Mouse (Mus musculus) bone marrow, adult 2 months (tissue): ENCODE results near the gene Slc1a2. TPM values are rescaled to one million over a fixed set of nuclear protein-coding genes. Genes with fewer than 3 reads are reported as not detected.
A peak's percentile ranks its signal among the peaks of the same experiment; 100 is the strongest.

Experiments used
- H3K27ac ChIP-seq: fragments of 200-500 bp; 2 replicates; pipeline ENCODE4 v1.5.1; 2012; ENCODE audit warnings: low read depth, mild to moderate bottlenecking, control low read depth, inconsistent platforms, low read length; ENCODE audit not compliant: control insufficient read depth, poor library complexity, insufficient read depth
- H3K4me1 ChIP-seq: fragments of 200-500 bp; 2 replicates; pipeline ENCODE4 v1.6.1; 2011; ENCODE audit warnings: low read length; ENCODE audit not compliant: control insufficient read depth, insufficient read depth
- H3K4me3 ChIP-seq: fragments of 200-500 bp; replicated peaks from 2 replicates; pipeline ENCODE3; 2011; ENCODE audit warnings: mild to moderate bottlenecking, low read depth, low read length, control low read depth; ENCODE audit not compliant: control insufficient read depth
- CTCF ChIP-seq: fragments of 200-500 bp; IDR thresholded peaks from 2 replicates; pipeline ENCODE4 v1.5.1; 2011; ENCODE audit warnings: low read length, control low read depth; ENCODE audit not compliant: control insufficient read depth, insufficient read depth
- POLR2A ChIP-seq: fragments of 200-500 bp; IDR thresholded peaks from 2 replicates; pipeline ENCODE4 v1.6.1; 2011; ENCODE audit warnings: low read depth, mild to moderate bottlenecking, control low read depth, low read length, borderline replicate concordance; ENCODE audit not compliant: control insufficient read depth
- WGBS: fragments of 180-500 bp; shearing (Covaris S2); methylation state at CpG from one replicate; pipeline ENCODE4 v1.1.7; 2018; 5-methylcytosine and 5-hydroxymethylcytosine counted together
- polyA plus RNA-seq: library from polyadenylated mRNA; stranded (reverse); fragments of >200 nt; gene quantifications from 2 replicates; pipeline ENCODE4 v1.2.4, GENCODE M21; 2011; ENCODE audit warnings: low replicate concordance; ENCODE audit not compliant: missing spikeins, insufficient read depth, insufficient read length

Gene Slc1a2
- polyA plus RNA-seq, 1 experiment: 1.2 TPM

- no peak for TF ChIP-seq CTCF
- no peak for TF ChIP-seq POLR2A
- WGBS: 64% methylated on average over 4 of the region's 4 CpGs
- no peak overlapping the region for H3K4me3 ChIP-seq
Measured at GRCm38 (mm10) chr2:102805761-102806496, 147.5 kb downstream of the Slc1a2 start.

GRCm38 (mm10) chr2:102807633-102808032 is 149.2 kb downstream of the Slc1a2 start:
- no peak overlapping the region for H3K4me3 ChIP-seq
- no peak overlapping the region for H3K27ac ChIP-seq
- no peaks in the 10 kb centered on the region for H3K4me1 ChIP-seq
- TF ChIP-seq CTCF: no peak
- no peak for TF ChIP-seq POLR2A
- WGBS: 87% methylated on average over 3 of the region's 3 CpGs

More at GRCm38 (mm10) chr2:102805761-102806496, 147.5 kb downstream of the Slc1a2 start:
- H3K27ac ChIP-seq: no peak overlapping the region
- H3K4me1 ChIP-seq: no peaks in the 10 kb centered on the region

- Histone ChIP-seq H3K4me3 (no peak overlapping the region), H3K4me1 (no peaks in the 10 kb centered on the region; the same call in none of the 2 replicates), H3K27ac (no peak overlapping the region)
- TF ChIP-seq CTCF (no peak), POLR2A (no peak)
- 85% methylated on average over 1 of the region's 1 CpGs for WGBS
Measured at GRCm38 (mm10) chr2:102809436-102809835, 151.0 kb downstream of the Slc1a2 start.

DNA sequence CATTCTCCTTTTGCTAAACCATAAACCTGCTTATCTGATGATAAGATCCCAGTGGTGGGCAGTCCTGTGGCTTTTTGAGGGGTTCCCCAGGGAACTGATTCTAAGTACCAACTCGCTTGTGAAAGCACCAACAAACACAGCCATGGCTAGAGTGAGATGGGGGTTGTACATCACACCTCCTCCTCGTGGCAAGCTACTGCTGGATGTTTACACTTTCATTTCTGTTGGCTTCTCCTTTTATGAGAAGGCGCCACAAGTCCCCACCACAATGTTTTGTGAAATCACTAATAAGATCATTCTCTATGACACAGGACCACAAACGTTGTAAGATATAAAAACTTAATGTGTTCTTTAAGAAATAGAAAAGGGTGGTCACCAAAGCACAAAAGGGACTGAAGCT is 154.3 kb downstream of the Slc1a2 start:
- WGBS: 16% methylated on average over 4 of the region's 4 CpGs
- no peak for TF ChIP-seq CTCF
- no peak for TF ChIP-seq POLR2A
- Histone ChIP-seq H3K27ac (peak overlapping the region; percentile 41; the same call in 1 of the 2 replicates), H3K4me1 (peaks cover 1% of the 10 kb centered on the region), H3K4me3 (no peak overlapping the region)

GRCm38 (mm10) chr2:102815289-102815809 is 156.9 kb downstream of the Slc1a2 start:
- peaks cover 1% of the 10 kb centered on the region for H3K4me1 ChIP-seq
- TF ChIP-seq CTCF: no peak
- no peak for TF ChIP-seq POLR2A
- H3K27ac ChIP-seq: no peak overlapping the region; the same call in 1 of the 2 replicates
- H3K4me3 ChIP-seq: no peak overlapping the region
- WGBS: 36% methylated on average over 6 of the region's 6 CpGs

DNA sequence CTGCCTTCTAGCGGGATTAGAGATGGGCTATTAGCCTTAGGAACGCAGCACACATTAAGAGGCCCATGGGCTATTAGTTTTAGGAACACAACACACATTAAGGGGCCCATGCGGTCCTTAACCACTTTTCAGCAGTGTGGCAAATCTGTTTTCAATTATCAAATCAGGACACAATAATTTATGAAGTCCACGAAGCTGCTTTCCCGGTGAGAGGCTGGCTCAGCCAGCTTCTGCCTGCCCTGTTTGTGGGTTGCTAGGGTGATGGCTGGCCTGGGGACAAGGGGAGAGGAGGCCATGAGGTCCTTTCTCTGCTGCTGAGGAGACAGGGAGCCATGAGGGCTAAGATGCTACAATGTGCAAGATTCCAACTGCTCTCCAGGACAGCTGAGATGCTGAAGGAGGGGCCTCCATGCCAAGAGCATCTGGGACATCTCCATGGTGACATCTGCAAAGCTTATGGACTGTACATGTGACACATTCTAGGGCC is 161.8 kb downstream of the Slc1a2 start:
- 92% methylated on average over 5 of the region's 5 CpGs for WGBS
- TF ChIP-seq POLR2A (no peak), CTCF (no peak)
- Histone ChIP-seq H3K4me1 (0 out of 2 replicates have a peak, but pooled peaks cover 1% of the 10 kb centered on the region), H3K4me3 (no peak overlapping the region), H3K27ac (no peak overlapping the region)

DNA sequence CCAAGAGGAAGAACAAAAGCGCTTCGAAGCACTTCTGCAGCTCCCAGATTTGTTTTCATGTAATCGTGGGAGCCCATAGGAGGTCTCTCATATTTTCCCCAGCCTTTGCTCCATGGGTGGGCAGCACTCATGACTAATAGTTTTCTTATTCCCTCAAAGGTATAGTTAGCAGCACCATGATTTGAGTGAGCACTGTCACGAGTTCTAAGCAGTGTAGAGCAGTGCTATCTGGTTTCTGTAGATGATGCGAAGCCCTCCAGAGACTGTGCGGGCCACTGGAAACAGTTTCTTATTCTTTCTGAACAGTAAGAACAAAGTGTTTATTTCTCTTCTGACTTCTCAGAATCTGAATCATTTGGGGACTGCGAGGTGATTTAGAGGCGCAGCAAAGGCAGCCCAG is 162.3 kb downstream of the Slc1a2 start:
- WGBS: 87% methylated on average over 8 of the region's 8 CpGs
- Histone ChIP-seq H3K27ac (no peak overlapping the region), H3K4me3 (no peak overlapping the region), H3K4me1 (0 out of 2 replicates have a peak, but pooled peaks cover 1% of the 10 kb centered on the region)
- no peak for TF ChIP-seq POLR2A
- no peak for TF ChIP-seq CTCF

- Histone ChIP-seq H3K4me1 (no peaks in the 10 kb centered on the region), H3K27ac (no peak overlapping the region), H3K4me3 (no peak overlapping the region)
- WGBS: 92% methylated on average over 6 of the region's 6 CpGs
- TF ChIP-seq CTCF: no peak
- no peak for TF ChIP-seq POLR2A
Measured at GRCm38 (mm10) chr2:102822036-102822435, 163.6 kb downstream of the Slc1a2 start.
